Mouse (Mus musculus): Measurements from ENCODE around the gene Sept9.

GRCm38 (mm10) chr11:117174924-117175323 is 24.5 kb upstream of the Sept9 start:
- TF ChIP-seq CTCF (IDR thresholded peaks at IDR 0.05; ENCODE audit: borderline replicate concordance, insufficient read depth, low read depth, low read length) (no peak), POLR2A (IDR thresholded peaks at IDR 0.05; ENCODE audit: borderline replicate concordance, insufficient read depth, low read length) (no peak)

Data from cerebellum, adult 2 months (tissue).